Mouse (Mus musculus) olfactory bulb, adult 2 months (tissue): Measurements from ENCODE around the gene Mamdc4.

Experiments
- CTCF ChIP-seq: fragments of 200-500 bp; IDR thresholded peaks from 2 replicates; pipeline ENCODE4 v1.5.1; 2012; ENCODE audit warnings: low read depth, mild to moderate bottlenecking, low read length, moderate library complexity; ENCODE audit not compliant: insufficient read depth
- POLR2A ChIP-seq: fragments of 200-500 bp; IDR thresholded peaks from 2 replicates; pipeline ENCODE4 v1.6.1; 2012; ENCODE audit warnings: mild to moderate bottlenecking, low read depth, low read length, moderate library complexity; ENCODE audit not compliant: insufficient read depth

- no peak for TF ChIP-seq POLR2A
- TF ChIP-seq CTCF: no peak
Observed at GRCm38 (mm10) chr2:25587290-25587689, 12.6 kb upstream of the Mamdc4 start.
